Mouse (Mus musculus) heart, postnatal 0 days (tissue): ENCODE results near the gene Adrb1.

ENCODE experiments used
- CTCF ChIP-seq: IDR thresholded peaks from 2 replicates; pipeline ENCODE4 v1.5.1; 2016; ENCODE audit warnings: antibody characterized with exemption, control low read depth, low read depth
- EP300 ChIP-seq: IDR thresholded peaks from 2 replicates; pipeline ENCODE4 v1.6.1; 2016; ENCODE audit warnings: antibody characterized with exemption, low read depth

DNA sequence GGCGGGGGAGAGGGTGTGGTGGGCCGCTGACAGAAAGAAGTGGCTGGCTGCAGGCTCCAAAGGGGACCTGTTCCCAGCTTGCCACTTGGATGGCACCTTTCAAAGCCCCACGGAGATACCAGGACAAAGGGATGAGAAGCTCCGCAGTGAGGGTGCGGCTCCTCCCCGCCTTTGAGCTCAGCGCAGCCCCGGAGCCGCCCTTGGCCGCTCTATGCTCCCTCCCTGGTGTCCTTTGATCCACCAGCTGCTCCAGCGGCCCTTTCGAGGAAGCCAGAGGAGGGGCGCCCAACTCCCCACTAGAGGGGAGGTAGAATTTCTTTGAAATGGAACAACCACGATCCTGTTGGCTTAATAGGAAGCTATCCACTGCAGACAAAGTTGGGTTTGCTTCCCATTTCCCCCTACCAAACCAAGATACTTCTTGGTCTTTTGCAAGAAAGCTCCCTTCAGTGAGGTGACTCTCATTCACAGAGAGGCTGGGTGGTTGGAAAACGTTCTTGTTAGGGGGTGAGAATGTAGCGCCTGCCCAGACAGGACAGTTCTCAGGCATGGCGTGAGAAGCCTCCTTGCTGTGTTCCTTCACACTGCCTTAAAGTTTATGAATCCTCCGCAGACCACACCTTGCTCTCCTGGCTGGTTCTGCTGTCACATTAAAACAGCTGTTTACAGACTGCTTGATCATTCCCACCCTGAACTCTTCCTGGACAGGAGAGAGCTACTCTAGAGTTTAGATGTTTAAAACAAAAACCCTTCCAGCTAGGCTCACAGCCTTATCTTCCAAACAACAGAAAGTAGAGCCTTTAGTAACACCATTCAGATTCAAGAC is 54.1 kb downstream of the Adrb1 start:
- TF ChIP-seq CTCF: no peak
- TF ChIP-seq EP300: no peak
